Mouse (Mus musculus): Measurements from ENCODE around the gene Rcor2.

DNA sequence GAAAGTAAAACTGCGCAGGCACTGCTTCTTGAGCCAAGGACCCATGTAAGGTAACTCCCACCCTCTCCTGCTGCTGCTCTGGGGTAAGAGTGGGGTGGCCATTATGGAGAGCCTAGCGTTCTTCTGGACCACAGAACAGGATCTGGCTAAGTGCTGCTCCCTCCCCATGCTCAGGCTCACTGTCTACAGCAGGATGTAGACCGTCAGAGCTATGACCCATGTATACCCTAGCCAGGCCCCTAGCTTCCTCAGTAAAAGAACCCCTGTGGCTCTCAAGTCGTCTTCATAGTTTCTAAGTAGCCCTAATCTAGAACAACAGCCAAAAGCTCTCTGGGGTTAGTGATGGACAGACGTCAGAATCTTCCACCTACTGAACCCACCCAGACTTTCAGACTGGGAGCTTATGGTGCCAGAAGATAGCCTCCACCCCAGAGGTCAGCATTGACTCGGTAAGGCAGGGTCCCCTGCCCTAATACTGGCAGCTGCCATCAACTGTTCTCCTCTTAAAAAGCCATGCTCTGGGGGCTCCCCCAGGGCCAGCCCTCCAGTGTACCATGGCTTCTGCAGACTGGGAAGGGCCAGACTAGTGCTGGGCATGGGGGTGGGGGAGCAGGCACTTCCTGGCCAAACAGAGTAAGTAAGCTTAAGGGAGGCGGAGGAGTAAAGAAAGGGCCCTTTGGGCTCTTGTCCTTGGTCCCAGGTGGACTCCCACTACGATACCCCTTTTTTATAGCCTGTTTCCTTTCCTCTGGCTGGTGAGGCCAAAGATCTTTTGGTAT is 27.2 kb downstream of the Rcor2 start:
- TF ChIP-seq CTCF (IDR thresholded peaks at IDR 0.05; ENCODE audit: borderline replicate concordance, insufficient read depth, low read length) (no peak), POLR2A (IDR thresholded peaks at IDR 0.05; ENCODE audit: low read depth, low read length) (no peak)
